Mouse (Mus musculus): ENCODE measurements around the gene Ezr. TPM values are rescaled to one million over a fixed set of nuclear protein-coding genes. Genes with fewer than 3 reads are reported as not detected.

Ezr gene
- polyA plus RNA-seq (2015; fragmentation: Nextera tagmentation; extraction: Ambion mirVana): 275 and 288 TPM in 2 replicates

- Histone ChIP-seq H3K9ac (replicated peaks; ENCODE audit: low read depth) (peak within 1 kb of the TSS; percentile 92), H3K4me3 (ENCODE audit: low read depth, low read length) (peak within 1 kb of the TSS; percentile 76), H3K27ac (ENCODE audit: low read length) (peak within 1 kb of the TSS; percentile 98), H3K4me1 (ENCODE audit: insufficient read depth, low read depth, low read length) (peaks cover 12% of the 10 kb centered on the region), H3K9me3 (ENCODE audit: low read length) (no peaks in the 10 kb centered on the region), H3K27me3 (replicated peaks; ENCODE audit: insufficient read depth, low read length) (no peaks in the 10 kb centered on the region), H3K4me2 (replicated peaks; ENCODE audit: low read depth, low read length) (peak within 1 kb of the TSS; percentile 95), H3K36me3 (ENCODE audit: insufficient read depth, low read length) (no peaks in the 10 kb centered on the region)
- DNase-seq (ENCODE audit: low spot score) (peak; percentile 94), ATAC-seq (peak; percentile 92)
- TF ChIP-seq EP300 (IDR thresholded peaks at IDR 0.05): no peak
- TF ChIP-seq CTCF (IDR thresholded peaks at IDR 0.05): peak; percentile 24; the same call in 1 of the 2 replicates
- under 1% methylated on average over 50 of the region's 52 CpGs for WGBS
These were observed at the start of gene Ezr for GRCm38 (mm10) chr17:6782611-6783005. Gene Ezr, minus strand, starts transcription at chr17:6782784.

- no peak overlapping the region for H3K4me3 ChIP-seq (ENCODE audit: low read depth, low read length)
- H3K4me2 ChIP-seq (replicated peaks; ENCODE audit: low read depth, low read length): no peak overlapping the region
- H3K27me3 ChIP-seq (replicated peaks; ENCODE audit: insufficient read depth, low read length): no peaks in the 10 kb centered on the region
- H3K36me3 ChIP-seq (ENCODE audit: insufficient read depth, low read length): no peaks in the 10 kb centered on the region
- H3K27ac ChIP-seq (ENCODE audit: low read length): peak overlapping the region; percentile 88; the same call in 1 of the 2 replicates
- peaks cover 8% of the 10 kb centered on the region for H3K4me1 ChIP-seq (ENCODE audit: insufficient read depth, low read depth, low read length)
- TF ChIP-seq CTCF (IDR thresholded peaks at IDR 0.05) (no peak), EP300 (IDR thresholded peaks at IDR 0.05) (no peak)
- no peaks in the 10 kb centered on the region for H3K9me3 ChIP-seq (ENCODE audit: low read length)
- ATAC-seq (no peak), DNase-seq (ENCODE audit: low spot score) (no peak)
- no peak overlapping the region for H3K9ac ChIP-seq (replicated peaks; ENCODE audit: low read depth)
- WGBS: 59% methylated on average over 1 of the region's 1 CpGs
These were observed 47.5 kb upstream of the Ezr start for GRCm38 (mm10) chr17:6830004-6830592.

- Histone ChIP-seq H3K27ac (ENCODE audit: low read length) (peak overlapping the region; percentile 88), H3K27me3 (replicated peaks; ENCODE audit: insufficient read depth, low read length) (no peaks in the 10 kb centered on the region), H3K4me1 (ENCODE audit: insufficient read depth, low read depth, low read length) (peaks cover 5% of the 10 kb centered on the region; the same call in 1 of the 2 replicates), H3K9me3 (ENCODE audit: low read length) (no peaks in the 10 kb centered on the region), H3K4me2 (replicated peaks; ENCODE audit: low read depth, low read length) (peak overlapping the region; percentile 66), H3K36me3 (ENCODE audit: insufficient read depth, low read length) (no peaks in the 10 kb centered on the region), H3K4me3 (ENCODE audit: low read depth, low read length) (peak overlapping the region; percentile 42; the same call in 1 of the 2 replicates), H3K9ac (replicated peaks; ENCODE audit: low read depth) (peak overlapping the region; percentile 12; the same call in 1 of the 2 replicates)
- WGBS: 33% methylated on average over 7 of the region's 7 CpGs
- TF ChIP-seq CTCF (IDR thresholded peaks at IDR 0.05) (peak; percentile 2; the same call in 1 of the 2 replicates), EP300 (IDR thresholded peaks at IDR 0.05) (peak; percentile 80)
- ATAC-seq (peak; percentile 29), DNase-seq (ENCODE audit: low spot score) (peak; percentile 85)
These were observed 46.1 kb upstream of the Ezr start for GRCm38 (mm10) chr17:6828531-6829150.

GRCm38 (mm10) chr17:6827740-6828461 lies 45.3 kb upstream of the Ezr start:
- WGBS: under 1% methylated on average over 63 of the region's 64 CpGs
- peak overlapping the region; percentile 42 for H3K4me3 ChIP-seq (ENCODE audit: low read depth, low read length)
- TF ChIP-seq EP300 (IDR thresholded peaks at IDR 0.05): peak; percentile 69
- TF ChIP-seq CTCF (IDR thresholded peaks at IDR 0.05): no peak

DNA sequence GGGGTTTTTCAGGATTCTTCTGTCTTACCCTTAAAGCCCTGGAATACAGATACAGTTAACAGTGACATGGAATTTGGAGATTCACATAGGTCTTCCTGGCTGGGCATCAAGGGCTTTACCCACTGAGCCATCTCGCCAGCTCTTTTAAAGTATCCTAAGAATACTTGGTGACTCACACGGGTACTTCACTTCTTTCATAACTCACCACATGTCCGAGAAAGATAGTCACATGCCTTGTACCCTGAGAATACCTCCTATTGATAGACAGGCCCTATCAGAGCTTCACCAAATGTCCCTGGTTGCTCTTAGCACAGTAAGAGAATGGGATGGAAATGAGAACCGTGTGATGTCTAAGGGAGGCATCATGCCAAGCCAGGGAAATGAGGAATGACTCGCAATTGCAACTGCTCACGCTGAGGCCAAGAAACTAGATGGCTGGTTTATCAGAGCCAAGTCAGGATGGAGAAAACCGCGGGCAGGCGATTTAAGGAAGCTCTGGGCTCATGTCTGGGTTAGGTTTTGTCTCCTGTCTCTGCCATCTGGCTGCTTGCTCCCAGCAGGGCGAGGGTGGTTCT lies 44.7 kb upstream of the Ezr start:
- DNase-seq (ENCODE audit: low spot score): peak; percentile 79
- peak; percentile 17 for ATAC-seq
- H3K36me3 ChIP-seq (ENCODE audit: insufficient read depth, low read length): no peaks in the 10 kb centered on the region
- no peaks in the 10 kb centered on the region for H3K27me3 ChIP-seq (replicated peaks; ENCODE audit: insufficient read depth, low read length)
- peak overlapping the region; percentile 12; the same call in 1 of the 2 replicates for H3K9ac ChIP-seq (replicated peaks; ENCODE audit: low read depth)
- TF ChIP-seq CTCF (IDR thresholded peaks at IDR 0.05) (no peak; the same call in 1 of the 2 replicates), EP300 (IDR thresholded peaks at IDR 0.05) (peak; percentile 73)
- H3K9me3 ChIP-seq (ENCODE audit: low read length): no peaks in the 10 kb centered on the region
- H3K4me2 ChIP-seq (replicated peaks; ENCODE audit: low read depth, low read length): peak overlapping the region; percentile 66
- peak overlapping the region; percentile 42 for H3K4me3 ChIP-seq (ENCODE audit: low read depth, low read length)
- peaks cover 5% of the 10 kb centered on the region; the same call in 1 of the 2 replicates for H3K4me1 ChIP-seq (ENCODE audit: insufficient read depth, low read depth, low read length)
- H3K27ac ChIP-seq (ENCODE audit: low read length): peak overlapping the region; percentile 88
- 20% methylated on average over 9 of the region's 10 CpGs for WGBS

More at GRCm38 (mm10) chr17:6827740-6828461, 45.3 kb upstream of the Ezr start:
- Histone ChIP-seq H3K36me3 (ENCODE audit: insufficient read depth, low read length) (no peaks in the 10 kb centered on the region), H3K4me1 (ENCODE audit: insufficient read depth, low read depth, low read length) (peaks cover 5% of the 10 kb centered on the region; the same call in 1 of the 2 replicates), H3K27me3 (replicated peaks; ENCODE audit: insufficient read depth, low read length) (no peaks in the 10 kb centered on the region), H3K9ac (replicated peaks; ENCODE audit: low read depth) (peak overlapping the region; percentile 12; the same call in 1 of the 2 replicates), H3K27ac (ENCODE audit: low read length) (peak overlapping the region; percentile 88), H3K9me3 (ENCODE audit: low read length) (no peaks in the 10 kb centered on the region), H3K4me2 (replicated peaks; ENCODE audit: low read depth, low read length) (peak overlapping the region; percentile 66)
- peak; percentile 95 for ATAC-seq
- peak; percentile 97 for DNase-seq (ENCODE audit: low spot score)
